Mouse (Mus musculus) heart, embryonic 14.5 days (tissue): ENCODE results near the gene Tubb2b. TPM values are rescaled to one million over a fixed set of nuclear protein-coding genes. Genes with fewer than 3 reads are reported as not detected.

Source experiments
- ATAC-seq: fragments of 200-750 bp; cut with Nextera tagmentation; 2 replicates; pipeline ENCODE4 v1.8.0; 2017; ENCODE audit warnings: low read depth, moderate TSS enrichment; ENCODE audit not compliant: insufficient number of reproducible peaks, insufficient read depth, low FRiP score
- H3K27ac ChIP-seq, 2 experiments: fragments of 200-500 bp in 1 of 2; fragments of 300-500 bp in 1 of 2; sonication (generic) in 1 of 2; replicated peaks in 1 of 2; 2 replicates each; pipeline ENCODE4 v1.5.1; 2012 to 2014; ENCODE audit warnings: low read depth in 2 of 2, low read length in 2 of 2, control low read depth in 1 of 2, mild to moderate bottlenecking in 1 of 2, mixed read lengths in 1 of 2; ENCODE audit not compliant: control insufficient read depth in 1 of 2, insufficient read depth in 1 of 2
- H3K27me3 ChIP-seq: fragments of 300-500 bp; sonication (generic); 2 replicates; pipeline ENCODE4 v1.6.1; 2014; ENCODE audit warnings: mild to moderate bottlenecking, low read length, control low read depth; ENCODE audit not compliant: control insufficient read depth, insufficient read depth
- H3K36me3 ChIP-seq: fragments of 300-500 bp; sonication (generic); 2 replicates; pipeline ENCODE4 v1.6.1; 2014; ENCODE audit warnings: mild to moderate bottlenecking, control low read depth, low read length, mixed read lengths; ENCODE audit not compliant: control insufficient read depth, insufficient read depth
- H3K4me1 ChIP-seq, 2 experiments: fragments of 200-500 bp in 1 of 2; fragments of 300-500 bp in 1 of 2; sonication (generic) in 1 of 2; 2 replicates each; pipeline ENCODE4 v1.6.1; 2012 to 2014; ENCODE audit warnings: low read length in 2 of 2, control low read depth in 1 of 2, mixed read lengths in 1 of 2; ENCODE audit not compliant: control insufficient read depth in 2 of 2, insufficient read depth in 2 of 2
- H3K4me2 ChIP-seq: fragments of 300-500 bp; sonication (generic); 2 replicates; pipeline ENCODE4 v1.6.1; 2014; ENCODE audit warnings: mild to moderate bottlenecking, low read length
- H3K4me3 ChIP-seq, 2 experiments: fragments of 200-500 bp in 1 of 2; fragments of 300-500 bp in 1 of 2; sonication (generic) in 1 of 2; 2 replicates each; pipeline ENCODE4 v1.5.1; 2012 to 2014; ENCODE audit warnings: low read length in 2 of 2, mild to moderate bottlenecking in 2 of 2, control low read depth in 1 of 2, low read depth in 1 of 2, moderate library complexity in 1 of 2; ENCODE audit not compliant: control insufficient read depth in 1 of 2, insufficient read depth in 1 of 2
- H3K9ac ChIP-seq: fragments of 300-500 bp; sonication (generic); 2 replicates; pipeline ENCODE4 v1.6.1; 2014; ENCODE audit warnings: mild to moderate bottlenecking, low read length
- H3K9me3 ChIP-seq: fragments of 300-500 bp; sonication (generic); 2 replicates; pipeline ENCODE4 v1.6.1; 2016; ENCODE audit warnings: low read length, control low read depth; ENCODE audit not compliant: control insufficient read depth
- WGBS: fragments of 180-500 bp; shearing (Covaris S2); extraction: QIAGEN DNeasy Blood & Tissue Kit; methylation state at CpG from one replicate; pipeline ENCODE4 v1.1.7; 2014; 5-methylcytosine and 5-hydroxymethylcytosine counted together
- polyA plus RNA-seq: library from polyadenylated mRNA; unstranded; fragments of >200 nt; fragmentation: Nextera tagmentation; extraction: Ambion mirVana; gene quantifications from 2 replicates; pipeline ENCODE4 v1.2.1, GENCODE M21; 2014

Gene Tubb2b
- polyA plus RNA-seq, 1 experiment from 2014 or later = 35.0 TPM

- 31% methylated on average over 8 of the region's 8 CpGs for WGBS
- peak; percentile 67 for ATAC-seq
- no peaks in the 10 kb centered on the region for H3K36me3 ChIP-seq
- no peak overlapping the region for H3K4me3 ChIP-seq
- no peaks in the 10 kb centered on the region for H3K27me3 ChIP-seq
- H3K4me1 ChIP-seq = peaks cover 23 to 24% of the 10 kb centered on the region in 2 experiments
- peak overlapping the region; percentile 90 to 95 for H3K27ac ChIP-seq
- H3K9ac ChIP-seq = no peak overlapping the region
- no peaks in the 10 kb centered on the region for H3K9me3 ChIP-seq
- peak overlapping the region; percentile 27 for H3K4me2 ChIP-seq
Measured at GRCm38 (mm10) chr13:34156133-34156839, 26.0 kb upstream of the Tubb2b start.

DNA sequence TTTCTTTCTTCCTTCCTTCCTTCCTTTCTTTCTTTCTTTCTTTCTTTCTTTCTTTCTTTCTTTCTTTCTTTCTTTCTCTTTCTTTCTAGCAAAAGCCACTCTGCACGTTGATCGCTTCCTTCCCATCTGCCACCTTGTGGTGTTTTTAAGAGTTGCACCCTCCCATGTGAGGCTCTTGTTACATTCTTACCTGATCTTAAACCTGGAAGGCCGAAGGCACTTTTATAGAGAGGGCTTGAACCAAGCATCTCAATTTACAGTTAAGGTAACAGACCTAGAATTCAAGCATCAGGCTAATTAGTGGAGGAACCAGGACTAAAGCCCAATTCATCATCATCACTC lies 24.6 kb upstream of the Tubb2b start:
- Histone ChIP-seq H3K36me3 (no peaks in the 10 kb centered on the region), H3K4me2 (peak overlapping the region; percentile 30), H3K9ac (no peak overlapping the region), H3K27ac (peak overlapping the region; percentile 22 to 58; a peak in 1 of 4 replicates), H3K9me3 (no peaks in the 10 kb centered on the region), H3K4me3 (peak overlapping the region in 1 of 2 experiments; percentile 4; a peak in 1 of 4 replicates), H3K27me3 (no peaks in the 10 kb centered on the region), H3K4me1 (peaks cover 30 to 33% of the 10 kb centered on the region in 2 experiments)
- 46% methylated on average over 3 of the region's 3 CpGs for WGBS
- no peak for ATAC-seq

DNA sequence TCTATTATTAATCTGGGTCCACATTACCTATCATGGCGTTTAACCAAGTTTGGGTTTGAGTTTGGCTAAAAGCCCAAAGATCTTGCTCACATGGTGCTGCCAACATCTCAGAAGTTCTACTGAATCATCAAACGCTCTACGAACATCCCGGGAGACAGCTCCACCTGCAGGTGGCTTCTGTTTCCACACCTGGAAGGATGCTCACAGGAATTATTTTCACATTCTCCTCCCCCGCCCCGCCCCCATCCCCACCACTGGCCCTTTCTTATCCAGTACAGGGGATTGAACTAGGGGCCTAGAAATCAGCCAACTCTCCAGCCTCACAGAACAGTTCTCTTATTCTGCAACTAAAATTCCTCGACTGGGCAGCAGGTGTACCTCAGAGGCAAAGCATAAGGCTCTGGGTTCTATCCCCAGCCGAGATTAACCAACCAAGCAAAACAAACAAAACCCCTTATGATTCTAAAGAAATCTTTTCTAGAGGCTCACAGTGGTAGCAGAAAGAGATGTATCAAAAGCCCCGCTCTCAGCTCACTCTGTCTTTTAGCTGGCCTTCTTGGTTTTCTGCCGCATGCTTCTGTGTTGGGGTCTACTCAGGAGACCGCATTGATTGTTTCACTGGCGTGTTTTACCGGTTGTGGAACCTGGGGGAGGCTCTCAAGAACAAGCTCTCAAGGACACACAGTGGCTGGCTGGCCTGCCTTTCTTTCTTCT lies 24.1 kb upstream of the Tubb2b start:
- WGBS = 47% methylated on average over 13 of the region's 13 CpGs

GRCm38 (mm10) chr13:34153254-34154011 lies 23.2 kb upstream of the Tubb2b start:
- Histone ChIP-seq H3K4me2 (no peak overlapping the region), H3K4me1 (peaks cover 36 to 43% of the 10 kb centered on the region in 2 experiments), H3K9me3 (no peaks in the 10 kb centered on the region), H3K9ac (no peak overlapping the region), H3K27ac (peak overlapping the region; percentile 12 to 58; a peak in 3 of 4 replicates), H3K27me3 (no peaks in the 10 kb centered on the region), H3K4me3 (no peak overlapping the region), H3K36me3 (no peaks in the 10 kb centered on the region)
- ATAC-seq = no peak
- 59% methylated on average over 4 of the region's 5 CpGs for WGBS

More for the DNA sequence above, 24.1 kb upstream of the Tubb2b start:
- H3K9ac ChIP-seq = no peak overlapping the region
- H3K36me3 ChIP-seq = no peaks in the 10 kb centered on the region
- H3K9me3 ChIP-seq = no peaks in the 10 kb centered on the region
- peak overlapping the region in 1 of 2 experiments; percentile 4; a peak in 1 of 4 replicates for H3K4me3 ChIP-seq
- no peak; the same call in 1 of the 2 replicates for ATAC-seq
- peak overlapping the region; percentile 30 for H3K4me2 ChIP-seq
- H3K27ac ChIP-seq = peak overlapping the region; percentile 22 to 58; a peak in 3 of 4 replicates
- H3K27me3 ChIP-seq = no peaks in the 10 kb centered on the region
- H3K4me1 ChIP-seq = peaks cover 34 to 38% of the 10 kb centered on the region in 2 experiments

GRCm38 (mm10) chr13:34152695-34153094 lies 22.4 kb upstream of the Tubb2b start:
- no peak overlapping the region for H3K27ac ChIP-seq
- no peaks in the 10 kb centered on the region for H3K27me3 ChIP-seq
- no peak for ATAC-seq
- no peak overlapping the region for H3K9ac ChIP-seq
- no peak overlapping the region for H3K4me3 ChIP-seq
- WGBS = 71% methylated on average over 7 of the region's 7 CpGs
- no peaks in the 10 kb centered on the region for H3K9me3 ChIP-seq
- no peak overlapping the region for H3K4me2 ChIP-seq
- peaks cover 41 to 50% of the 10 kb centered on the region in 2 experiments for H3K4me1 ChIP-seq
- H3K36me3 ChIP-seq = no peaks in the 10 kb centered on the region

GRCm38 (mm10) chr13:34151425-34151824 lies 21.2 kb upstream of the Tubb2b start:
- H3K4me3 ChIP-seq = no peak overlapping the region

DNA sequence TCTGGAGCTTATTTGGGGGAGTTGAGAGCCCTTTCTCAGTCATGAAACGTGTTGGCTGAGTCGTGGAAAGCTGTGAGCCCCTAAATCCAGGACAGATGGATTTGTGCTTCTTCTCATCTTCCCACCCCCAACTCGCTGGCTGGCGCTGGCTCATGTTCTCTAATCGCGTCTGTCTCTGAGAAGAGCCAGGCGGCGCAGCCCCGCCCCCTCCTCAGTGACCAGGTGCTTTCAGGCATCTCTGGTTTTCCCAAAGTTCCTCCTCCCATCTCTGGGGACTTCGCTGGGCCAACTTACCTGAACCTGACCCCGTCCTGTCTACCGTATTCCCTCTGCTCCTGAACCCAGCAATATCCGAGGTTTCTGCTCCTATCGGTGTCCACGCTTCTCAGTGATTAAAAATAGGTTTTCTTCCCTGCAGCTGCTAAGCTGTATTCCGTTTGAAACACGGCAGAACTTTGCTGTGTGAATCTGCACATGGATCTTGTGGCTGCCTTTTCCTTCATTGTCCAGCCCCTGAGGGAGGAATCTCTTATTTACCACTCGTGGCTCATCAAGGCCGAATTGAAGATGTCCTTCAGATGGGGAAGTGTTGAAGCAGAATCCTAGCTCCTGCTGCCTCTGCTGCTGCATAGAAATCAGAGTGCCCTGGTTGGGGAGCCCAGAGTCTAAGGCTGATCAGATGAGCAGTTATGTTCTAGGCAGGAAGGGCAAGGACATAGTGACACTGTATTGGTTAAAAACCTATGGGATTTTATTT lies 20.2 kb upstream of the Tubb2b start:
- Histone ChIP-seq H3K4me2 (peak overlapping the region; percentile 63), H3K27me3 (no peaks in the 10 kb centered on the region), H3K9me3 (no peaks in the 10 kb centered on the region), H3K4me3 (peak overlapping the region; percentile 10 to 25), H3K9ac (peak overlapping the region; percentile 52), H3K36me3 (no peaks in the 10 kb centered on the region), H3K4me1 (peaks cover 25 to 35% of the 10 kb centered on the region in 2 experiments), H3K27ac (peak overlapping the region; percentile 55 to 89)
- 5% methylated on average over 19 of the region's 19 CpGs for WGBS
- no peak for ATAC-seq

More at GRCm38 (mm10) chr13:34151425-34151824, 21.2 kb upstream of the Tubb2b start:
- peaks cover 31 to 42% of the 10 kb centered on the region in 2 experiments for H3K4me1 ChIP-seq
- no peak overlapping the region for H3K9ac ChIP-seq
- ATAC-seq = no peak
- no peaks in the 10 kb centered on the region for H3K9me3 ChIP-seq
- 82% methylated on average over 1 of the region's 1 CpGs for WGBS
- H3K4me2 ChIP-seq = no peak overlapping the region
- no peaks in the 10 kb centered on the region for H3K36me3 ChIP-seq
- H3K27ac ChIP-seq = no peak overlapping the region
- no peaks in the 10 kb centered on the region for H3K27me3 ChIP-seq
